Mouse (Mus musculus) embryo, embryonic 10 days (tissue): ENCODE results near the gene Bcl11a.
"Not testable (repeated sequence)": the region's sequence is repeated elsewhere in the genome, so short reads cannot be mapped to it uniquely, and the experiment has no call there.

Experiments used
- DNase-seq: peaks from one replicate; pipeline ENCODE4 v3.0.0-alpha.2; 2015; ENCODE audit warnings: low spot score

The Bcl11a gene

GRCm38 (mm10) chr11:24099215-24099614, 21.4 kb downstream of the Bcl11a start:
- no peak for DNase-seq

- DNase-seq: no peak
Measured at GRCm38 (mm10) chr11:24099886-24100293, 22.0 kb downstream of the Bcl11a start.

- no peak for DNase-seq
Measured at GRCm38 (mm10) chr11:24100449-24101070, 22.7 kb downstream of the Bcl11a start.

GRCm38 (mm10) chr11:24101625-24102024, 23.8 kb downstream of the Bcl11a start:
- DNase-seq: no peak

GRCm38 (mm10) chr11:24102372-24102771, 24.5 kb downstream of the Bcl11a start:
- no peak for DNase-seq

GRCm38 (mm10) chr11:24103128-24103742, 25.4 kb downstream of the Bcl11a start:
- no peak for DNase-seq

GRCm38 (mm10) chr11:24107414-24107813, 29.6 kb downstream of the Bcl11a start:
- DNase-seq: no peak

GRCm38 (mm10) chr11:24108974-24109373, 31.1 kb downstream of the Bcl11a start:
- DNase-seq: no peak

GRCm38 (mm10) chr11:24109388-24109787, 31.5 kb downstream of the Bcl11a start:
- DNase-seq: no peak

GRCm38 (mm10) chr11:24110113-24110512, 32.3 kb downstream of the Bcl11a start:
- DNase-seq: no peak

- no peak for DNase-seq
Measured at GRCm38 (mm10) chr11:24111720-24112119, 33.9 kb downstream of the Bcl11a start.

GRCm38 (mm10) chr11:24115017-24115752, 37.3 kb downstream of the Bcl11a start:
- DNase-seq: no peak

GRCm38 (mm10) chr11:24116041-24116440, 38.2 kb downstream of the Bcl11a start:
- DNase-seq: no peak

- no peak for DNase-seq
Measured at GRCm38 (mm10) chr11:24116582-24117318, 38.9 kb downstream of the Bcl11a start.

- DNase-seq: no peak
Measured at GRCm38 (mm10) chr11:24121136-24121535, 43.3 kb downstream of the Bcl11a start.

- no peak for DNase-seq
Measured at GRCm38 (mm10) chr11:24122899-24123298, 45.0 kb downstream of the Bcl11a start.

- DNase-seq: no peak
Measured at GRCm38 (mm10) chr11:24123991-24124390, 46.1 kb downstream of the Bcl11a start.

- DNase-seq: no peak
Measured at GRCm38 (mm10) chr11:24125098-24125497, 47.2 kb downstream of the Bcl11a start.

- DNase-seq: no peak
Measured at GRCm38 (mm10) chr11:24128001-24128400, 50.1 kb downstream of the Bcl11a start.

GRCm38 (mm10) chr11:24128880-24129279, 51.0 kb downstream of the Bcl11a start:
- not testable (repeated sequence) for DNase-seq

- no peak for DNase-seq
Measured at GRCm38 (mm10) chr11:24129358-24130185, 51.7 kb downstream of the Bcl11a start.
